Mouse (Mus musculus) midbrain, embryonic 14.5 days (tissue): ENCODE measurements at regions not wholly inside any gene's neighbourhood (a gene's known extent, or its start where the extent isn't known, plus 50 kb on each side); places are given as distances from the start of the nearest gene placed in this dataset.

ENCODE experiments used
- ATAC-seq: fragments of 200-750 bp; cut with Nextera tagmentation; 2 replicates; pipeline ENCODE4 v1.8.0; 2017; ENCODE audit warnings: moderate number of reproducible peaks, moderate library complexity; ENCODE audit not compliant: low FRiP score, low TSS enrichment
- DNase-seq: peaks from one replicate; pipeline ENCODE4 v3.0.0-alpha.2; 2015
- H3K27ac ChIP-seq: fragments of 300-500 bp; sonication (generic); replicated peaks from 2 replicates; pipeline ENCODE4 v1.5.1; 2014; ENCODE audit warnings: mild to moderate bottlenecking, low read depth, low read length, moderate library complexity
- H3K27me3 ChIP-seq: fragments of 300-500 bp; sonication (generic); 2 replicates; pipeline ENCODE4 v1.6.1; 2014; ENCODE audit warnings: low read length, control low read depth, mixed read lengths; ENCODE audit not compliant: control insufficient read depth, insufficient read depth
- H3K36me3 ChIP-seq: fragments of 300-500 bp; sonication (generic); 2 replicates; pipeline ENCODE4 v1.6.1; 2014; ENCODE audit warnings: low read length, control low read depth; ENCODE audit not compliant: control insufficient read depth, insufficient read depth
- H3K4me1 ChIP-seq: fragments of 300-500 bp; sonication (generic); 2 replicates; pipeline ENCODE4 v1.6.1; 2014; ENCODE audit warnings: mild to moderate bottlenecking, antibody characterized with exemption, low read length, control low read depth; ENCODE audit not compliant: control insufficient read depth, insufficient read depth
- H3K4me2 ChIP-seq: fragments of 300-500 bp; sonication (generic); 2 replicates; pipeline ENCODE4 v1.6.1; 2014; ENCODE audit warnings: mild to moderate bottlenecking, low read length, moderate library complexity
- H3K4me3 ChIP-seq: fragments of 300-500 bp; sonication (generic); replicated peaks from 2 replicates; pipeline ENCODE4 v1.5.1; 2014; ENCODE audit warnings: low read depth, low read length
- H3K9ac ChIP-seq: fragments of 300-500 bp; sonication (generic); replicated peaks from 2 replicates; pipeline ENCODE4 v1.6.1; 2014; ENCODE audit warnings: mild to moderate bottlenecking, low read length, moderate library complexity
- H3K9me3 ChIP-seq: fragments of 300-500 bp; sonication (generic); 2 replicates; pipeline ENCODE4 v1.6.1; 2016; ENCODE audit warnings: low read length, control low read depth, mixed read lengths; ENCODE audit not compliant: control insufficient read depth
- WGBS: fragments of 180-500 bp; shearing (Covaris S2); extraction: QIAGEN DNeasy Blood & Tissue Kit; methylation state at CpG from one replicate; pipeline ENCODE4 v1.1.7; 2014; 5-methylcytosine and 5-hydroxymethylcytosine counted together

DNA sequence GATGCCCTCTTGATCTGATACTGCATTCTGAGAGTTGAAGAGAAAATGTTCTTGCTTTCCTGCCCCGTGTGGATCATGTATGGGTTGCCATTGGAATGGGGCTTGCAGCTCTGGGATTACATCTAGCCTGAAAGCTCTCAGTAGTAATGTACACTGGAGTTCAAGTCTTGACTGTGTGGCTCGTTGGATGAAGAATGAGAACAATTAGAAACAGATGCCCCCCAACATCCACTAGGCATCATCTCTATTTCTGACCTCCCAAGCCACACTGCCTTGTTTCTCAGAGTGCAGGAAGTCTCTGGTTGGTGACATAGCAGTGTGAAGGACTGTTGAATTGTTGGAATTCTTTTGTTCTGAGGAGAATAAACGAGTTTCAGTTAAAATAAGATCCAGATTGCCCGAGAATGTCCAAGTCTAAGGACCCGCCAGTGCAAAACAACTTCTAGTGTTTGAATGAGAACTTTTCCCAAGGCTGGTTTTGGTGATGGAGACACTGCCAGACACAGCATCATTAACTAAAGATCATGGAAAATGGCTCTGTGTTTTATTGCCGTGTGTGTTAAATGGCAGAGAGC is 272.4 kb downstream of the 1500009L16Rik start:
- 83% methylated on average over 6 of the region's 6 CpGs for WGBS
- no peak for ATAC-seq
- no peak for DNase-seq
- H3K27ac ChIP-seq, result no peak overlapping the region
- H3K9ac ChIP-seq, result no peak overlapping the region
- H3K27me3 ChIP-seq, result no peaks in the 10 kb centered on the region
- H3K4me1 ChIP-seq, result no peaks in the 10 kb centered on the region
- H3K36me3 ChIP-seq, result no peaks in the 10 kb centered on the region
- no peak overlapping the region for H3K4me2 ChIP-seq
- no peak overlapping the region for H3K4me3 ChIP-seq
- no peaks in the 10 kb centered on the region for H3K9me3 ChIP-seq

DNA sequence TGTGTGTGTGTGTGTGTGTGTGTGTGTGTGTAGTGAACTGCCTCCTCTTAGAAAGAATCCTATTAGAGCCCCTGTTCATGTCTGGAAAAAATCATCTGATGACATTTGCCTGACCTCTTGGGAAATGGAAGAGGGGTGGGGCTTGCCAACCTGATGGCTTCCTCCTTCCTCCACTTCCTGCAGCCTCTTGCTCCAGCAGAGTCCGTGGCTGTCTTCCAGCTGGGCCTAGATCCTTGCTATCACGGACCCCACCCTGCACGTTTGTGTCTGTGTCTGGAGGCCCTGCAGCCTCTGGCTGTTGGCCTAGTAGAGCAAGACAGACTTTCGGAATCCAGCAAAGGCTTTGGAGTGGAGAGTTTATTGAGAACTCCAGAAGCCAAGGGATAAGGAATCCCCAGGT is 273.2 kb downstream of the 1500009L16Rik start:
- DNase-seq, result no peak
- no peak overlapping the region for H3K9ac ChIP-seq
- H3K4me2 ChIP-seq, result no peak overlapping the region
- H3K27me3 ChIP-seq, result no peaks in the 10 kb centered on the region
- no peak overlapping the region for H3K27ac ChIP-seq
- H3K9me3 ChIP-seq, result no peaks in the 10 kb centered on the region
- H3K4me3 ChIP-seq, result no peak overlapping the region
- 87% methylated on average over 4 of the region's 4 CpGs for WGBS
- no peaks in the 10 kb centered on the region for H3K4me1 ChIP-seq
- no peaks in the 10 kb centered on the region for H3K36me3 ChIP-seq
- ATAC-seq, result no peak

DNA sequence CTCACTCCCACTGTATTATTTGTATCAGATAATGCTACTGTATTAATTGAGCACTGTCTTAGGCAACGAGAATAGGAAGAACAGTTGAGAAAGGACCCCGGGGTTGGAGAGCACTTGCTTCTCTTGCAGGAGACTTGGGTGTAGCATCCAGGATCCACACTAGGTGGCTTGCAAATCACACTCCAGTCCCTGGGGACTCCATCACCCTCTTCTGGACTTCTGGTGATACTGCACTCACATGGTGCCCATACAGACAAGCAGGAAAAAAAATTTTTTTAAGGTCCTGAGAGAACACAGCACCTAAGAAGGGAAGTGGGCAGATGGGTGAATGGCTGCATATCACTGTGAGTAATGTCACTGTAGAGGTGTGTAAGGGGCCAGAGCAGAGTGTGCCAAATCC is 273.8 kb downstream of the 1500009L16Rik start:
- DNase-seq (no peak), ATAC-seq (no peak)
- Histone ChIP-seq H3K27ac (no peak overlapping the region), H3K4me2 (no peak overlapping the region), H3K9me3 (no peaks in the 10 kb centered on the region), H3K4me3 (no peak overlapping the region), H3K9ac (no peak overlapping the region), H3K4me1 (no peaks in the 10 kb centered on the region), H3K27me3 (no peaks in the 10 kb centered on the region), H3K36me3 (no peaks in the 10 kb centered on the region)
- WGBS, result 97% methylated on average over 2 of the region's 2 CpGs

DNA sequence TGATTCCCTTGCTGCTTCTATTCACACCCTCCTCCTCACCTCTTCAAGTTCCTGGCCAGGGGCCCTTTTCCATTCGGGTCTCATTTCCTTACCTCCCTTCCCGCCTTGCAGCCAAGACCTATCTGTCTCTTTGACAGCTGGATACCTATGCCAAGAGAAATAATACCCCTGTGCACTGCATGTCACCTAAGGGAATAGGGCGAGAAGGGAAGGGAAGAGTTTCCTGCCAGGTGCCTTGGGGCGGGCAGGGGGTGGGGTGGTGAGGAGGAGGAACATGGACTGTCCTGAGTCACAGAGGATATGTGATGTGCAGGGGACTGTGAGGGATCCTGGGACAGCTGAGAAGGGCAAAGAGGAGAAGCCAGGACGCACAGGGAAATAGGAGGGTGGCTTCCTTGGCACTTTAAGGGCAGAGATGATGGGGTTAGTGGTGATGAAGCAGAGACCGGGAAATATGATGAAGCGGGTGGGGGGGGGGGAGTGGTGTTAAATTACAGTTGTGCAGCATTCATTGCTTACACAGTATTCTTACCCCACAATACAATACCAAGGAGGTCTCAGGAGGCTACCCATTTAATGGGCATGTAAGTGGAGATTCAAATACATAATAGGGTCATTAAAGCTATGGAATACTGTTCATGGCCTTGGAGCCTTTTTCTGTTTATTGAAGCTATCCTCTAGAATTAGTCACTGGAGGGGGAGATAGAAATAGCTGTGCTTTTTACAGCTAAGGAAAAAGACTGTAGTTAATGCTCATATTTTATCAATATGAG is 278.0 kb downstream of the 1500009L16Rik start:
- Histone ChIP-seq H3K36me3 (no peaks in the 10 kb centered on the region), H3K4me2 (no peak overlapping the region), H3K27ac (no peak overlapping the region), H3K9ac (no peak overlapping the region), H3K4me1 (no peaks in the 10 kb centered on the region), H3K9me3 (no peaks in the 10 kb centered on the region), H3K4me3 (no peak overlapping the region), H3K27me3 (no peaks in the 10 kb centered on the region)
- DNase-seq, result no peak
- 82% methylated on average over 7 of the region's 7 CpGs for WGBS
- no peak for ATAC-seq

DNA sequence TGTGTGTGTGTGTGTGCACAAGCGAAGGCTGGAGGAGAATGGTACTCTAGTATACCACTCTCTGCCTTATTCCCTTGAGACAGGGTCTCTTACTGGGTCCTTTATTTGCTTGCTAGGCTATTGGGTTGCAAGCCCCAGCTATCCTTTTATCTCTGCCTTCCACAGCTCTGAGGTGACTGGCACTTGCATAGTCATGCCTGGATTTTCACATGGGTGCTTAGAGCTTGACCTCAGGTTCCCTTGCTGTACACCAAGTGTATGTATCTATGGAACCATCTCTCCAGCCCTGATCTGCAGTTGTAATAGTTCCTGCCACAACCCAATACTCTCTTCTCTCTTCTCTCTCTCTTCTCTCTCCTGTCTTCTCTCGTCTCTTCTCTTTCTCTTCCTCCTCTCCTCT is 280.1 kb downstream of the 1500009L16Rik start:
- Histone ChIP-seq H3K4me3 (no peak overlapping the region), H3K27me3 (no peaks in the 10 kb centered on the region), H3K9me3 (no peaks in the 10 kb centered on the region), H3K9ac (no peak overlapping the region), H3K27ac (no peak overlapping the region), H3K4me2 (no peak overlapping the region), H3K36me3 (no peaks in the 10 kb centered on the region), H3K4me1 (no peaks in the 10 kb centered on the region)
- no peak for DNase-seq
- no peak for ATAC-seq
- WGBS, result 76% methylated on average over 2 of the region's 2 CpGs

DNA sequence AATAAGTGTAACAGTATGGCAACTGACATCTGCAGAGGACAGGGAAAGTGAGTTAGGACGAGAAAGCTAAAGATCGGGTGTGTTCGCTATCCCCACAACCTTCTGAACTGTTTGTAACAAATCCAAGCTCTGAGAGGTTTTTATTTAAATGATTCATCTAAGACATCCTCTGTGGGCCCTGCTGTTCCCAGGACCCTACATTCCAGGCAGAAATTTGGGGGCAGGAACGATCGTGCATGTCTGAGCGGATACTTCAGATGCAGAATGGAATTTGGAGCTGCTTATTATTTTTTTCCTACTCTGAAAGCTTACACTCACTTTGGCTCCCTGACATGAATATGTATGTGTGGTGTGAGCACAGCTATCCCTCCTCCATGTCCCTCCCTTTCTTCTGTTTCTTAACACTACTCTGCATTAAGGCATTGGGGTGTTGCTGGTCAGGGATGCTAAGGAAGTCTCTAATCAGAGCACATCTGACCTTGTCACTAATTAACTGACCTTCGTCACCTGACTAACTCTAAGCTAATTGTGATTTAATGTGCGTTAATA is 281.0 kb downstream of the 1500009L16Rik start:
- H3K4me2 ChIP-seq, result no peak overlapping the region
- no peaks in the 10 kb centered on the region for H3K9me3 ChIP-seq
- H3K27ac ChIP-seq, result no peak overlapping the region
- no peak overlapping the region for H3K9ac ChIP-seq
- H3K4me1 ChIP-seq, result no peaks in the 10 kb centered on the region
- WGBS, result 78% methylated on average over 8 of the region's 8 CpGs
- DNase-seq (no peak), ATAC-seq (no peak)
- no peak overlapping the region for H3K4me3 ChIP-seq
- no peaks in the 10 kb centered on the region for H3K27me3 ChIP-seq
- H3K36me3 ChIP-seq, result no peaks in the 10 kb centered on the region

DNA sequence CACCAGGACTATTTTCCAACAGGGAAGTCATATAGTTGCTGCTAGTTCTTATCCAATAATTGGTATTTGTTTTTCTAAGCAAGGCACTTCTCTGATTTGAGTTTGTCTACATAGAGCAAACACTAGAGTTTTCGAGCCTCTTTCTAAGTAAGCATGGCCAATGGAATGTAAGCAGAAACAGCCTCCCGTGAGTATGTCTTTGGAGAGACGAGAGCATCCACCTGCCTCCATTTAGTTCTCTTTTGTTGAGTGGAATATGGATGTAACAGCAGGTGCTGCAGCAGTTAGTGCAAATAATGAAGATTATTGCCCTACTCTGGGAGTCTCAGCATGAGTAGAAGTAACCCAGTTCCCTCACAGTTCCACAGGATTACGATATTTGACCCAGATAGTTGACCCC is 286.3 kb downstream of the 1500009L16Rik start:
- no peak for DNase-seq
- H3K27me3 ChIP-seq, result no peaks in the 10 kb centered on the region
- no peak overlapping the region for H3K4me3 ChIP-seq
- H3K9me3 ChIP-seq, result no peaks in the 10 kb centered on the region
- ATAC-seq, result no peak
- H3K4me1 ChIP-seq, result no peaks in the 10 kb centered on the region
- WGBS, result 83% methylated on average over 4 of the region's 4 CpGs
- no peak overlapping the region for H3K4me2 ChIP-seq
- H3K36me3 ChIP-seq, result no peaks in the 10 kb centered on the region
- H3K9ac ChIP-seq, result no peak overlapping the region
- H3K27ac ChIP-seq, result no peak overlapping the region

DNA sequence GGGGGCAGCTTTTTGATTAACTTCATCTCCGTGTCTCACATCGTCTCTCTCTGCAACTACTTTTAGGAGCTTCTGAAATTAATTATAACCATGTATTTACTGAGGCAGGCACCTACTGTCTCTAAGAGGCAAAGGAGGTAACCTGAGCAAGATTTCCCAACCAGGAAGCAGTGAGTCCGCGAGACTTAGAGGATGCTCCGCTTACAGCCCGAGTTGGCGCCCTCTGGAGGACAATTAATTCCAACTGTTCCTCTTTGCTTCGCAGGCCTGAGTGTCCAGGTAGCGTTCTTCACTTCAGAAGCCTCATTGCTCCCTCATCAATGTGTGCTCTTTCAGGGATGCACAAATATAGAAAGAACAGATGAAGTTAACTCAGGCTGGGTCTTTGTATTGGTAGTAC is 296.7 kb downstream of the 1500009L16Rik start:
- Histone ChIP-seq H3K9me3 (no peaks in the 10 kb centered on the region), H3K4me1 (no peaks in the 10 kb centered on the region), H3K27me3 (no peaks in the 10 kb centered on the region), H3K4me2 (no peak overlapping the region), H3K4me3 (no peak overlapping the region), H3K36me3 (no peaks in the 10 kb centered on the region), H3K27ac (no peak overlapping the region), H3K9ac (no peak overlapping the region)
- WGBS, result 13% methylated on average over 9 of the region's 9 CpGs
- ATAC-seq (no peak), DNase-seq (peak; percentile 87)
